Mouse (Mus musculus) urinary bladder, postnatal 14 days (tissue): ENCODE data around the gene Ctns.
A peak's percentile ranks its signal among the peaks of the same experiment; 100 is the strongest.

Experiments
- DNase-seq: peaks from one replicate; pipeline ENCODE4 v3.0.0; 2021; ENCODE audit warnings: low spot score

Gene Ctns

GRCm38 (mm10) chr11:73193047-73193446 is 5.8 kb downstream of the Ctns start:
- DNase-seq: no peak

DNA sequence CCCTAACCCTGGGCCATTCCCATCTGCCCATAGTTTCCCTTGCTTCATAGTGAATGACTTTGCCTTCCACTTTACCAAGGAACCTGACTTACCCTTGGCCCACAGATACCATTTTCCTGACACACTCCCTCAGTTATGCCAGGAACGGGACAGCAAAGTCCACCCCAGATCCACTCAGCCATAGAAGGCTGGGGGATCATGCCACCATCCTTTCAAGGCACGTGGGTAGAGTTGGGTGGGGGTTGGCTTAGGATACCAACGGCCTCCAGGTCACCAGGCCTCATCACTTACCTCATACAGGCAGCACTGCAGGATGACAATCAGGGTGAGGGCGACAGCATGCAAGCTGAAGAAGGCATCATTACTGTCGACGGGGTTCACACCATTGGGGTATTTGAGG is 11.6 kb downstream of the Ctns start:
- DNase-seq: no peak

DNA sequence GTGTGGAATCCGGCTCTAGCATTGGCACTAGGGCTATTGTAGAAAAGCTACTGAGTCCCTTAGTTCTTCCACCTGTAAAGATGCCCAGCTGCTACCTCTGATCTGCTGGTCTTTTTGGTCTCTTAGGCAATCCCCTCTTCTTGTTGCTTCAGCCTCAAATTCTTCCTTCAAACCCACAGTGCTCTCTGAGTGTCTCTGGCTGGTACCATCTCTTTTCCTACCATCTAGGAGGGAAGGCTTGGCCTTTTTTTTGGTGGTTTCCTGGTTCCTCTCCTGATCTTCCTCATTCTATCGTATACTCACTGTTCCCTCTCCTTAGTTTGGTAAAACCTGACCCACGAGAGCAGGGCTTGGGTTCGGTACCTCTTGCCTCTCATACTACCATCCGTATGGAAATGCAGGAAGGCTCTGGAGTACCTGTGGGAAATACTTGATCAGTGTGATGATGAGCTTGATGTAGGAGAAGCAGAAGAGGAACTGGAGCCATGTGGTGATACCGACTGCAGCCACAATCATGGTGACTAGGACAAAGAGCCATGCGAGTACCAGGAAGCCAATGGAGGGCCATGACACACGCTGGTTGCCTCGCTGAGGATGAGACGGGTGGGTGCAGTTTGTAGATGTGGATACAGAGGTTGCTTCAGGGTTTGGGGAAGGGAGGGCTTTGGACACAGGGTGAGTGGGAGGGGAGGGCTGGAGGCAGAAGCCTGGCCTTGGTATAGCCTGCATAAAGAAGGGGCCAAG is 12.8 kb downstream of the Ctns start:
- no peak for DNase-seq

DNA sequence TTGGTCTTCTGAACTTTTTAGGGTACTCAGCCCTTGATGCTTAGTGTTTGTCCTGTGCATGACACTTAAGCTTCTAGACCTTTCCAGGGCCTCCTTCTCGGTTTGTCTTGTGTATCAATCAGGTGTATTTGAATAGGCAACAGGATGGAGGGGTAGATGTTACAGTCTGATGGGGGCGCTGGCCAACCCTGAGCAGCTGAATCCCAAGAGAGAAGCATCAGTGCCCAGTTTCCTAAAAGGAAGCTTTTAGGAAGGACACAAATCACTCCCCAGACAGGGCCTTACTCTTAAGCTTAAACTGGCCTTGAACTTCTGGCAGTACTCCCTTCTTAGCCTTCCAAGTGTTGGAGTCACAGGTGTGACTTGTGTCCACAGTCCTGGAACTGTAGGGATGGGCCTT is 20.9 kb downstream of the Ctns start:
- DNase-seq: no peak

GRCm38 (mm10) chr11:73177509-73177875 is 21.4 kb downstream of the Ctns start:
- peak; percentile 93 for DNase-seq

DNA sequence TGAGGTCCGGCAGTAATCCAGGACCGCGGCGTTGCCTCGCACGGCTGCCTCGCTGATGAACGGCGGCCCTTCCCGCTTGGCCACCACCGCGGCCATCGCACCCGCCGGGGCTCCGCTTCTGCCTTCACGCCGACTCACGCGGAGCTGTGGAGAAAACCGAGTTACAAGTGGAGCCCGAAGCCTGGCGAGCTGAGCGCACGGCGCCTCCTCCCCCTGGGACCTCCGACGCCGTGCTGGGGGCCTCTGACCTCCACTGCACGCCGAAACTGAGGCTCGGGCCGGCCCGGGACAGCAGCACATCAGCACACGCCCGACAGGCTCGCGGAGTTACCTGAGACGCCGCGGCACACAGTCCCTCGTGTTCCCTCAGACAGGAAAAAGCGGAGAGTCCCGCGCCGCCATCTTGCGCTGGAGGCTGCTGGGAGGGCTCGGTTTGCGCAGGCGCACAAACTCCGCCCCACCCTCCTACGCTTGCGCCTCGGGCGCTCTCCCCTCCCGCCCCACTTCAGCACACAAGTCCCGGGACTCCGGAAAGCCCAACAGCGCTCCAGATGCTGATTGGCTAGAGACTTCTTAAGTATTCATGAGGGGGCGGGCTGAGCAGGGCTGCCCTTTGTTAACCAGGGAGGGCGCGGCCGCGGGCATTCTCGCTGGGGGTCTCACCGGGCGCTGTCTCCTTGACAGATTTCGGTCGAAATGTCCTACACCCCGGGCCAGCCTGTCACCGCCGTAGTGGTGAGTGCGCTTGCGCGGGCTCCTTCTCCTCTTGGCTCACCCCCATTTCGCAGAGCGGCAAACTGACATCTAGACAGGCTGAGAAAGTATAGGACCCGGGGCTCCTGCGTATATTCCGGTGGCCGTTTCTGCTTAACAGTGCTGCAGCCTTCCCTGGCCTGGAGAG is 22.0 kb downstream of the Ctns start, which contains the start of the genes Emc6 and Tax1bp3:
Gene Emc6, minus strand, starts transcription at position 430 of the 901 bp plus-strand sequence.
Gene Tax1bp3, plus strand, starts transcription at position 476 of the 901 bp plus-strand sequence.
- peak; percentile 96 for DNase-seq

GRCm38 (mm10) chr11:73176186-73176585 is 22.7 kb downstream of the Ctns start:
- no peak for DNase-seq

- peak; percentile 46 for DNase-seq
These were observed 23.2 kb downstream of the Ctns start for GRCm38 (mm10) chr11:73175612-73176011.

DNA sequence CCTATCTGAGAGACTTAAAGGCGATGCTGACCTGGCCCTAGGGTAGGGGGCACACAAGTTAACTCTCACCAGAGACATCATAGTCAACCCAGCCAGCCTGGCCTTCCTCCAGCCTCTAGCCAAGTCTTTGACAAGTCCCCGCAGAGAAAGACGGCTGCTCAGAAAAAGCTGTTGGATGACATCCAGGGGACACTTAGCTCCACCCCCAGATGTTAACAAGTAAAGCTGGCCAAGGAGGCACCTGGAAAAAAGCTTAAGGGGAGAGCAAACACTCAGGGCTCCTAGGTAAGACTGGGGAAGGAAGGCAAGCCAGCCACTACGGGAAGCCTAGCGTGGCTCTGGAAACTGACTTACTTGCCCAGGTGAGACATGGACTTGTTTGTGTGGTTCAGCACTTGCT is 26.7 kb downstream of the Ctns start:
- peak; percentile 55 for DNase-seq

DNA sequence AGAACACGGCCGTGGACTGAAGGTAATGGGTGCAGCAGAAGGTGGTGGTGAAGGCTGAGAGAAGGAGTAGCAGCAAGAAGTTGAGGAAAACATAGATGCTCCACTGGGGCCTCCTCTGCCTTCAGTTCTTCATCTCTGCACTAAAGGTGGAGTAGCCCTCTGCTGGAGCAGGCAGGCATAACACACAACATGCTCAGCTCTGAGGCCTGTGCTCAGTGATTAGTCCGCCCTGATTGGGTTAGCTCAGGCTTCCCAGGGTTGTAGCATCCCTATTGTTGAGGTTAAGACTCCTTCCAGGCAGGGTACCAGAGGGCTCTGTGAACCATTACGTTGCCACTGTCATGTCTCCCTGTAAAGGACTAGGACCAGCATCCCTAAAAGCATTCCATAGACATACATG is 29.6 kb downstream of the Ctns start:
- DNase-seq: peak; percentile 67

DNA sequence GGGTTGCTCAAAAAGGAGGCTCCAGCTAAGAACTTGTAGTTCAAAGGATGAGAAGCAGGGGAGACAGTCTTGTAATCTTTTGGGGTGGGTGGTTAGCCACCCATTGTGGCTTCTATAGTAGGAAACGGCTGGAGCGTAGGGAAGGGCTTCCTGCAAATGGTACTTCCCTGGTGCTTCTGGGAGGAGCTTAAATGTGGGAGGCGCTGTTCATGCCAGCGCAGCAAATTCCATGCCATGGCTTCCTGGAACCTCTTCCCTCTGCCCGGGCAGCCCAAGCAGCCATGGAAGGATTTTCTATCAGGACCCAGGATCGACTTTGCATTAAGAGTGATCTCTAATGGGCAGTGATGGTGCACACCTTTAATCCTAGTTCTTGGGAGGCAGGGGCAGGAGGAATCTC is 30.3 kb downstream of the Ctns start:
- DNase-seq: no peak

- no peak for DNase-seq
These were observed 30.8 kb downstream of the Ctns start for GRCm38 (mm10) chr11:73168071-73168470.

DNA sequence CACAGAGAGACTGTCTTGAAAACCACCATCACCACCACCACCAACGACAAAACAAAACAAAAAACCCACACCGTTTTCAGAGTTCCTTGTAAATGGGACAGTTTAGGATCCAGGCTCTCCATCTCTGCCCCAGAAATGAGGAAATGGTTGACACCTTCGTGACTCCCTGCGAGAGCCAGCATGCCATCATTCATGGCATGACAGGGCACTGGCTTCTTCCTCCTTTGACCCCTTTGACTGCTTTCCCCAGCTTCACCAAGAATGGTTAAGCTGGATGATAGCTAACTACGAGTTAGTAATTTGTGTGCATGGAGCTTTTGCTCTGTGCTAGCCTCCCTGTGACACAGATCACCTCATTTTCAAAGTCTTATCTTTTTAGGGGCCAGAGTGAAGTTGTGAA is 36.6 kb downstream of the Ctns start:
- no peak for DNase-seq

DNA sequence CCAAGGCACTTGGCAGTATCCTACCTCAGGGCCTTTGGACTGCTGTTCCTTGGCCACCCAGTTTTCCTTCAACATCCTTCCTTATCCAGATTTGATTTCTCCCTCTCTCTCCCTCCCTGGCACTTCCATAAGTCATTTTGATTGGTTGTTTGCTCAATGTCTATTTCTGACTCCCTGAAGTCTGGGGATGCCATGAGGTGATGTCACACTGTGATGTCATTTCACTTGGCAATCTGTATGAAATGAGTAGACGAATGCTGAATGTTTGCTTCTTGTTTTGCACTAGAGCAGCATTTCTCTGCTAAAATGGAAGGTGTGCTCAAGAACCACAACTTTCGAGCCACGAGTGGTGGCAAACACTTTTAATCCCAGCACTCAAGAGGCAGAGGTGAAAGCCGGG is 37.2 kb downstream of the Ctns start:
- no peak for DNase-seq

DNA sequence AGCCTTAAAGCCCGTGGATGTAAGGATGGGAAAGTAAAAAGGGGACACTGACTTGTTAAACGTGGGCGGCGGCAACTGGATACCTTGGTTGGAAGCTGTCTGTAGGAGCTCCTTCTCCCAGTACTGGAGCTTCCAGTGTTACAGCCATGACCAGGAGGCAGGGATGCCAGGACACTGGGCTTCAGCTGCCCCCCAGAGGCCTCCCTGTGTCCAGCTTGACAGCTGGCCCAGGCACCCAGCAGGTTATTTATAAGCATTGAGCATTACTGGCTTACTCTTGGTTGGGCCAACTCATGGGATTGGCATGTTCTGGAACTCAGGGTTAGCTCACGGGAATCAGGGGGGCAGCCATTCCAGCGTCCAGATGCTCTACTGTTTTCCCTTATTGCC is 38.0 kb downstream of the Ctns start:
- DNase-seq: no peak

GRCm38 (mm10) chr11:73159957-73160810 is 38.7 kb downstream of the Ctns start, which contains the start of gene P2rx5:
Gene P2rx5 (plus strand): TSS chr11:73160421.
- DNase-seq: peak; percentile 29

DNA sequence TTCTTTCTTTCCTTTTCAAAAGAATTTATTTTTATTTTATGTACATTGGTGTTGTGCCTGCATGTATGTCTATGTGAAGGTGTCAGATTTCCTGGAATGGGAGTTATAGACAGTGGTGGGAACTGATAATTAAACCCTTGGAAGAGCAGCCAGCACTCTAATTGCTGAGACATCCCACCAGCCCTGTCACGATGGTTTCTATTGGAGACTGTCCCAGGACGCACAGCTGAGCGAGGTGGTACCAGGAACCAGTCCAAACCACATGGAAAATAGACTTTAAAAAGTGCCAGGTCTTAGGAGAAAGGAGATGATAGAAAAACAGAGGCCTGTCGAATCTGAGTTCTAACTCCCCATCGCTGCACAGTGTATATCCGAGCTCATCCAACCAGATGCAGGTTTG is 43.8 kb downstream of the Ctns start:
- no peak for DNase-seq

GRCm38 (mm10) chr11:73148209-73148608 is 50.6 kb downstream of the Ctns start:
- DNase-seq: no peak

- DNase-seq: no peak
These were observed 51.9 kb downstream of the Ctns start for GRCm38 (mm10) chr11:73146975-73147365.

GRCm38 (mm10) chr11:73146026-73146974 is 52.5 kb downstream of the Ctns start:
- DNase-seq: no peak

DNA sequence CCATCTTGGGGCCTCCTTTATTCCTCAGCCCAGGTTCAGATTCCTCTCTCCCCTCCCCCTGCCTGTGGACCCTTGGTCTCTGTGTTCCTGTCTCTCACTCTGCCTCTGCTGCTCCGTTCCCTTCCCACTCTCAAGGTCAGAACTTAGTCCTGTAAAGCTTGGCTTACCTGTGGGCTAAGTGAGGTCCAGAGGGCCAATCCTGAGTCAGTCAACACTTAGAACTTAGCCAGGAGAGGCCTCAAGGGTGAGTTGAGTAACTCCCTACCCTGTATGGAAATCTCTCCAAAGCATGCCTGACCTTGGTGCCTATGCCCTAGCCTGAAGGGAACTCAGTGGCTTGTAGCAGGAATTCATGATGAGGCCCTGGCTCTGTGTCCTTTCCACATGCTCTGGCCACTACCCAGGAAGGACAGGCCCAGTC is 54.6 kb downstream of the Ctns start:
- DNase-seq: no peak
